ENCODE assay signal across 32 mouse cellular contexts in genomic region chr4:16302135-16302534, GRCm38 (mm10).
"Had no signal": no experiment of that assay in that cellular context is flagged by ENCODE, and none has a peak within 500 bp of the region (broad histone marks: within the 10 kb centered on the region; RNA-seq: fewer than 3 reads in every experiment).

No protein-coding gene starts in this region.

- H3K27me3 ChIP-seq: limb, embryonic 12.5 days; limb, embryonic 13.5 days; limb, embryonic 15.5 days; liver, embryonic 12.5 days; liver, embryonic 13.5 days; liver, embryonic 15.5 days; lung, embryonic 15.5 days; megakaryocyte, embryonic 14.5 days; midbrain, embryonic 12.5 days; midbrain, embryonic 13.5 days; midbrain, embryonic 15.5 days had no signal

- ATAC-seq: liver, embryonic 12.5 days; liver, postnatal 0 days; lung, postnatal 0 days; midbrain, embryonic 13.5 days; midbrain, embryonic 15.5 days; midbrain, embryonic 16.5 days had no signal

- H3K9me3 ChIP-seq: limb, embryonic 10.5 days; limb, embryonic 12.5 days; limb, embryonic 13.5 days; limb, embryonic 15.5 days; liver, embryonic 12.5 days; liver, embryonic 13.5 days; liver, embryonic 15.5 days; lung, embryonic 15.5 days; megakaryocyte, embryonic 14.5 days; midbrain, embryonic 10.5 days; midbrain, embryonic 12.5 days; midbrain, embryonic 13.5 days; midbrain, embryonic 15.5 days had no signal

- H3K9ac ChIP-seq: limb, embryonic 12.5 days; limb, embryonic 13.5 days; limb, embryonic 15.5 days; liver, embryonic 12.5 days; liver, embryonic 13.5 days; liver, embryonic 14.5 days; liver, embryonic 15.5 days; liver, postnatal 0 days; lung, embryonic 14.5 days; lung, embryonic 15.5 days; midbrain, embryonic 12.5 days; midbrain, embryonic 13.5 days; midbrain, embryonic 15.5 days had no signal

- H3K27ac ChIP-seq: left cerebral cortex, adult 2 months; limb, embryonic 10.5 days; limb, embryonic 12.5 days; limb, embryonic 13.5 days; limb, embryonic 15.5 days; liver, embryonic 12.5 days; liver, embryonic 13.5 days; liver, embryonic 14.5 days; liver, embryonic 15.5 days; lung, embryonic 15.5 days; macrophage; midbrain, embryonic 10.5 days; midbrain, embryonic 12.5 days; midbrain, embryonic 13.5 days; midbrain, embryonic 15.5 days had no signal

- H3K4me3 ChIP-seq: left cerebral cortex, adult 2 months; limb, embryonic 10.5 days; limb, embryonic 12.5 days; limb, embryonic 13.5 days; limb, embryonic 15.5 days; liver, embryonic 12.5 days; liver, embryonic 13.5 days; liver, embryonic 15.5 days; lung, embryonic 15.5 days; megakaryocyte, embryonic 14.5 days; midbrain, embryonic 10.5 days; midbrain, embryonic 12.5 days; midbrain, embryonic 13.5 days; midbrain, embryonic 15.5 days; myocyte had no signal

- H3K4me1 ChIP-seq: limb, embryonic 10.5 days; limb, embryonic 12.5 days; limb, embryonic 13.5 days; limb, embryonic 15.5 days; liver, embryonic 12.5 days; liver, embryonic 13.5 days; liver, embryonic 15.5 days; lung, embryonic 15.5 days; megakaryocyte, embryonic 14.5 days; midbrain, embryonic 10.5 days; midbrain, embryonic 12.5 days; midbrain, embryonic 13.5 days; midbrain, embryonic 15.5 days had no signal

- DNase-seq: left cerebral cortex, postnatal 4 days; liver; liver, embryonic 13.5 days; liver, postnatal 0 days; lung, adult 18-20 months; lung, adult 2 months; lung, embryonic 14.5 days; lung, postnatal 10 days; lung, postnatal 14 days; lung, postnatal 36 days; lung, postnatal 4 days; midbrain, embryonic 14.5 days had no signal

- H3K4me2 ChIP-seq: limb, embryonic 12.5 days; limb, embryonic 13.5 days; limb, embryonic 15.5 days; liver, embryonic 11.5 days; liver, embryonic 12.5 days; liver, embryonic 13.5 days; liver, embryonic 15.5 days; lung, embryonic 14.5 days; lung, embryonic 15.5 days; midbrain, embryonic 11.5 days; midbrain, embryonic 12.5 days; midbrain, embryonic 13.5 days; midbrain, embryonic 15.5 days had no signal

- H3K36me3 ChIP-seq: limb, embryonic 10.5 days; limb, embryonic 12.5 days; limb, embryonic 13.5 days; limb, embryonic 15.5 days; liver, embryonic 12.5 days; liver, embryonic 13.5 days; liver, embryonic 15.5 days; lung, embryonic 15.5 days; midbrain, embryonic 10.5 days; midbrain, embryonic 12.5 days; midbrain, embryonic 13.5 days; midbrain, embryonic 15.5 days had no signal
